Mouse (Mus musculus): Measurements from ENCODE around the gene Podxl2. TPM values are rescaled to one million over a fixed set of nuclear protein-coding genes. Genes with fewer than 3 reads are reported as not detected.

The Podxl2 gene
- total and polyA plus RNA-seq, 2 experiments from 2014 or later: 60.8 to 90.9 TPM

DNA sequence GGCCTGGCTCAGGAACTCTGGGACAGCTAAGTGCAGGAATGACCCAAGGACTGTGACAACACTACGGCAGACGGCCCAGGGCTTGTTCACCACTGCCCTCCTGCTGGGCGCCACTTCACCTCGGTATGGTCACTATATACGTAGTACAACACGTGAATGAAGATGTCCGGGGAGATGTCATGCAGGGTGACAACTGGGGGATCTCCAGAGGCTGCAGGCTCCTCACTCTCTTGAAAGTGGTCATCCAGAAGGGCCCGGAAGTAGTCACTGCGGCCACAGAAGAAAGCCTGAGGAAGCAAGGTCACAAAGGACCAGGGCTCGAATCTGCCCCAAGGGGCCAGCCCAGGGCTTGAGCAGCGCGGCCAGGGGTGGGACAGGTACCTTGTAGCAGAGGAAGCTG lies 36.8 kb downstream of the Podxl2 start:
- Histone ChIP-seq H3K27ac (ENCODE audit: low read depth) (no peak overlapping the region), H3K9ac (replicated peaks; ENCODE audit: low read depth, low read length) (no peak overlapping the region), H3K9me3 (replicated peaks; ENCODE audit: control insufficient read depth, low read length) (no peaks in the 10 kb centered on the region), H3K27me3 (ENCODE audit: control insufficient read depth, insufficient read depth, low read length) (no peaks in the 10 kb centered on the region), H3K4me2 (ENCODE audit: low read depth, low read length) (no peak overlapping the region), H3K4me3 (ENCODE audit: low read depth, low read length) (no peak overlapping the region), H3K36me3 (replicated peaks; ENCODE audit: control insufficient read depth, insufficient read depth, low read length) (peaks cover 48% of the 10 kb centered on the region), H3K4me1 (ENCODE audit: control insufficient read depth, insufficient read depth) (peaks cover 21% of the 10 kb centered on the region)
- TF ChIP-seq CTCF (IDR thresholded peaks at IDR 0.05; ENCODE audit: low read depth): no peak
- TF ChIP-seq EP300 (IDR thresholded peaks at IDR 0.05; ENCODE audit: low read depth): no peak
- DNase-seq (ENCODE audit: low spot score) (no peak), ATAC-seq (ENCODE audit: insufficient read depth, low read depth) (no peak)
- 89% methylated on average over 12 of the region's 12 CpGs for WGBS

DNA sequence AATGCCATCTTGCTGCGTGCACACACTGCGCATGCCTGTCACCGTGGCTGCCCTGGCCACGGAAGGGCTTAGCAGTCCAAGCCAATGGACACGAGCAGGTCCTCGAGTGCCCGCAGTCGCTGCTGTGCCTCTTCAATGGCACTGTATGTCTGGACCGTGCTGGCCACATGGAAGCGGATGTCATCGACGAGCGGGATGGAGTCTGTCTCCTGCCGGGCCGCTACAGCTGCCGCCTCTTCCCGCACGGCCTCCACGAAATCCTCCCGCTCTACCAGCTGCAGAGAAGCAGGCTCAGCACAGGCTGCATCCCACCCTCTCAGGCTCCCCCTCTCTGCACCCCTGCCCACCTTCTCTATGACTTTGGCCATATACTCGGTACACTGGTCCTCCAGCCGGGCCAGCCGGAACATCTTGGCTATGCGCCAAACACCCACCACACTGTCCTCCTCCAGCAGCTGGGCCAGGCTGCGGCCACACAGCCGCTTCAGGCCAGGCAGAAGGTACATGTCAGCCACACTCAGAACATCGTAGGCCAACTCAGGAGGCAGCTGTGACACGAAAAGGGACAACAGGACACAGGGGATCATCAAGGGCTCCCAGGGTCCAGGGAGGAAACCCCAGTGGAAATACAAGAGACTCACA lies 38.5 kb downstream of the Podxl2 start:
- H3K4me1 ChIP-seq (ENCODE audit: control insufficient read depth, insufficient read depth): peaks cover 20% of the 10 kb centered on the region
- H3K36me3 ChIP-seq (replicated peaks; ENCODE audit: control insufficient read depth, insufficient read depth, low read length): peaks cover 48% of the 10 kb centered on the region
- no peak for TF ChIP-seq EP300 (IDR thresholded peaks at IDR 0.05; ENCODE audit: low read depth)
- no peak for TF ChIP-seq CTCF (IDR thresholded peaks at IDR 0.05; ENCODE audit: low read depth)
- no peak for DNase-seq (ENCODE audit: low spot score)
- 82% methylated on average over 28 of the region's 28 CpGs for WGBS
- no peak overlapping the region for H3K27ac ChIP-seq (ENCODE audit: low read depth)
- no peak overlapping the region for H3K4me3 ChIP-seq (ENCODE audit: low read depth, low read length)
- no peaks in the 10 kb centered on the region for H3K9me3 ChIP-seq (replicated peaks; ENCODE audit: control insufficient read depth, low read length)
- no peak overlapping the region for H3K4me2 ChIP-seq (ENCODE audit: low read depth, low read length)
- H3K9ac ChIP-seq (replicated peaks; ENCODE audit: low read depth, low read length): no peak overlapping the region
- no peak for ATAC-seq (ENCODE audit: insufficient read depth, low read depth)
- H3K27me3 ChIP-seq (ENCODE audit: control insufficient read depth, insufficient read depth, low read length): no peaks in the 10 kb centered on the region

GRCm38 (mm10) chr6:88835047-88835446 lies 39.8 kb downstream of the Podxl2 start:
- ATAC-seq (ENCODE audit: insufficient read depth, low read depth) (no peak), DNase-seq (ENCODE audit: low spot score) (no peak)
- Histone ChIP-seq H3K9ac (replicated peaks; ENCODE audit: low read depth, low read length) (no peak overlapping the region), H3K9me3 (replicated peaks; ENCODE audit: control insufficient read depth, low read length) (no peaks in the 10 kb centered on the region), H3K4me2 (ENCODE audit: low read depth, low read length) (no peak overlapping the region), H3K27me3 (ENCODE audit: control insufficient read depth, insufficient read depth, low read length) (no peaks in the 10 kb centered on the region), H3K4me1 (ENCODE audit: control insufficient read depth, insufficient read depth) (peaks cover 14% of the 10 kb centered on the region; the same call in 1 of the 2 replicates), H3K36me3 (replicated peaks; ENCODE audit: control insufficient read depth, insufficient read depth, low read length) (peaks cover 47% of the 10 kb centered on the region), H3K27ac (ENCODE audit: low read depth) (no peak overlapping the region; the same call in 1 of the 2 replicates), H3K4me3 (ENCODE audit: low read depth, low read length) (no peak overlapping the region)
- TF ChIP-seq EP300 (IDR thresholded peaks at IDR 0.05; ENCODE audit: low read depth) (no peak), CTCF (IDR thresholded peaks at IDR 0.05; ENCODE audit: low read depth) (no peak)
- WGBS: 67% methylated on average over 5 of the region's 5 CpGs

GRCm38 (mm10) chr6:88833340-88834140 lies 41.3 kb downstream of the Podxl2 start:
- DNase-seq (ENCODE audit: low spot score): peak; percentile 55
- peaks cover 14% of the 10 kb centered on the region; the same call in 1 of the 2 replicates for H3K4me1 ChIP-seq (ENCODE audit: control insufficient read depth, insufficient read depth)
- ATAC-seq (ENCODE audit: insufficient read depth, low read depth): peak; percentile 84

GRCm38 (mm10) chr6:88832663-88833062 lies 42.2 kb downstream of the Podxl2 start:
- ATAC-seq (ENCODE audit: insufficient read depth, low read depth): no peak
- 80% methylated on average over 5 of the region's 5 CpGs for WGBS
- Histone ChIP-seq H3K27ac (ENCODE audit: low read depth) (peak overlapping the region; percentile 76; the same call in 1 of the 2 replicates), H3K9ac (replicated peaks; ENCODE audit: low read depth, low read length) (no peak overlapping the region), H3K4me2 (ENCODE audit: low read depth, low read length) (no peak overlapping the region), H3K9me3 (replicated peaks; ENCODE audit: control insufficient read depth, low read length) (no peaks in the 10 kb centered on the region), H3K4me3 (ENCODE audit: low read depth, low read length) (no peak overlapping the region), H3K4me1 (ENCODE audit: control insufficient read depth, insufficient read depth) (peaks cover 14% of the 10 kb centered on the region; the same call in 1 of the 2 replicates), H3K36me3 (replicated peaks; ENCODE audit: control insufficient read depth, insufficient read depth, low read length) (peaks cover 25% of the 10 kb centered on the region), H3K27me3 (ENCODE audit: control insufficient read depth, insufficient read depth, low read length) (no peaks in the 10 kb centered on the region)
- DNase-seq (ENCODE audit: low spot score): no peak
- TF ChIP-seq CTCF (IDR thresholded peaks at IDR 0.05; ENCODE audit: low read depth): no peak
- TF ChIP-seq EP300 (IDR thresholded peaks at IDR 0.05; ENCODE audit: low read depth): no peak

More at GRCm38 (mm10) chr6:88833340-88834140, 41.3 kb downstream of the Podxl2 start:
- Histone ChIP-seq H3K27me3 (ENCODE audit: control insufficient read depth, insufficient read depth, low read length) (no peaks in the 10 kb centered on the region), H3K4me3 (ENCODE audit: low read depth, low read length) (no peak overlapping the region), H3K9ac (replicated peaks; ENCODE audit: low read depth, low read length) (no peak overlapping the region), H3K9me3 (replicated peaks; ENCODE audit: control insufficient read depth, low read length) (no peaks in the 10 kb centered on the region), H3K4me2 (ENCODE audit: low read depth, low read length) (no peak overlapping the region), H3K36me3 (replicated peaks; ENCODE audit: control insufficient read depth, insufficient read depth, low read length) (peaks cover 34% of the 10 kb centered on the region), H3K27ac (ENCODE audit: low read depth) (peak overlapping the region; percentile 76)
- 59% methylated on average over 5 of the region's 5 CpGs for WGBS
- TF ChIP-seq CTCF (IDR thresholded peaks at IDR 0.05; ENCODE audit: low read depth) (no peak), EP300 (IDR thresholded peaks at IDR 0.05; ENCODE audit: low read depth) (peak; percentile 95)
